Mouse (Mus musculus) kidney, adult 2 months (tissue): Measurements from ENCODE around the gene Rbpjl. TPM values are rescaled to one million over a fixed set of nuclear protein-coding genes. Genes with fewer than 3 reads are reported as not detected.

ENCODE experiments used
- DNase-seq: peaks from one replicate; pipeline ENCODE4 v3.0.0; 2021
- H3K27ac ChIP-seq: fragments of 200-500 bp; 2 replicates; pipeline ENCODE4 v1.5.1; 2012; ENCODE audit warnings: low read depth, low read length, control low read depth, inconsistent platforms; ENCODE audit not compliant: insufficient read depth
- H3K27me3 ChIP-seq: fragments of 200-500 bp; replicated peaks from 2 replicates; pipeline ENCODE4 v1.6.1; 2012; ENCODE audit warnings: mild to moderate bottlenecking, moderate library complexity, low read length, inconsistent platforms; ENCODE audit not compliant: control insufficient read depth, insufficient read depth
- H3K36me3 ChIP-seq: fragments of 200-500 bp; 2 replicates; pipeline ENCODE4 v1.6.1; 2012; ENCODE audit warnings: mild to moderate bottlenecking, moderate library complexity, low read length, inconsistent platforms; ENCODE audit not compliant: control insufficient read depth, insufficient read depth
- H3K4me1 ChIP-seq: fragments of 200-500 bp; 2 replicates; pipeline ENCODE4 v1.6.1; 2011; ENCODE audit warnings: low read length; ENCODE audit not compliant: control insufficient read depth, insufficient read depth
- H3K4me3 ChIP-seq: fragments of 200-500 bp; 2 replicates; pipeline ENCODE4 v1.5.1; 2011; ENCODE audit warnings: mild to moderate bottlenecking, low read depth, low read length, control low read depth; ENCODE audit not compliant: insufficient read depth
- CTCF ChIP-seq: fragments of 200-500 bp; conservative IDR thresholded peaks from 2 replicates; pipeline ENCODE4 v1.5.1; 2011; ENCODE audit warnings: low read depth, mild to moderate bottlenecking, control low read depth, low read length, moderate library complexity, mixed read lengths; ENCODE audit not compliant: insufficient read depth, insufficient read length
- POLR2A ChIP-seq: fragments of 200-500 bp; IDR thresholded peaks from one replicate; pipeline ENCODE4 v1.6.1; 2011; ENCODE audit warnings: low read depth, low read length, control low read depth
- WGBS: fragments of 180-500 bp; shearing (Covaris S2); methylation state at CpG from one replicate; pipeline ENCODE4 v1.1.7; 2018; 5-methylcytosine and 5-hydroxymethylcytosine counted together
- polyA plus RNA-seq: library from polyadenylated mRNA; depleted of rRNA; stranded (reverse); fragments of >200 nt; gene quantifications from 2 replicates; pipeline ENCODE4 v1.2.3, GENCODE M21; 2012

The Rbpjl gene
- polyA plus RNA-seq, 1 experiment, result not detected

DNA sequence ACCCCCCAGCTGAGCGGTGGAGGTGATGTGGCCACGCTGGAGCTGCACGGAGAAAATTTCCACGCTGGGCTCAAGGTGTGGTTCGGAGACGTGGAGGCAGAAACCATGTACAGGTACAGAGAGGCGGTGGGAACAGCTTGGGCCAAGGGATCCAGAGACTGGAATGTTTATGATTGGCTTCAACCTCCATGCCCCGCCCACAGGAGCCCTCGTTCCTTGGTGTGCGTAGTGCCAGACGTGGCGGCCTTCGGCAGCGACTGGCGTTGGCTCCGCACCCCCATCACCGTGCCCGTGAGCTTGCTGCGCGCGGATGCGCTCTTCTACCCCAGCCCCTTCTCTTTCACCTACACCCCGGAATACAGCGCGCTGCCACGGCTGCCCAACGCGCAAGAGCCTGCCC, 11.2 kb downstream of the Rbpjl start:
- WGBS, result 33% methylated on average over 28 of the region's 28 CpGs
- Histone ChIP-seq H3K4me3 (no peak overlapping the region), H3K27me3 (no peaks in the 10 kb centered on the region), H3K36me3 (no peaks in the 10 kb centered on the region), H3K27ac (no peak overlapping the region), H3K4me1 (peaks cover 5% of the 10 kb centered on the region; the same call in 1 of the 2 replicates)
- TF ChIP-seq POLR2A (no peak), CTCF (no peak)
- DNase-seq, result no peak

DNA sequence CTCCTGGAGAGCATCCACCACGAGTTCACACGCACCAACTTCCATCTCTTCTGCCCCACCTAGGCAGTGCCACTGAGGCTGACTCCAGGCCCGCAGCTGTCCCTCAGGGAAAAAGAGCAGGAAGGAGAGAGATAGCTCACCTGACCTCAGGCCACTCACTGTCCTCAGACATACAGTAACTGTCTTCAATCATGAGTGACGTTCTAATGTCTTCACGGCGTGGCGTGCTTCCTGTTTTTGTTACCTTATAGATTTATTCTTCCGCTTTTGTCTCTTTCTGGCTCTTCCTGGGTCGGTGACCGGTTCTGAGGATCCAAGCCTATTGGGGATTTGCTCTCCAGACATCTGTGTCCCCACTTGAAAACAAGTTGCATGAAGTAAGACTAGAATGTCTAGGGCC, 11.6 kb downstream of the Rbpjl start:
- DNase-seq, result no peak
- no peak for TF ChIP-seq CTCF
- TF ChIP-seq POLR2A, result no peak
- Histone ChIP-seq H3K27me3 (no peaks in the 10 kb centered on the region), H3K4me1 (peaks cover 5% of the 10 kb centered on the region; the same call in 1 of the 2 replicates), H3K36me3 (no peaks in the 10 kb centered on the region), H3K27ac (no peak overlapping the region), H3K4me3 (no peak overlapping the region)
- 68% methylated on average over 10 of the region's 10 CpGs for WGBS

DNA sequence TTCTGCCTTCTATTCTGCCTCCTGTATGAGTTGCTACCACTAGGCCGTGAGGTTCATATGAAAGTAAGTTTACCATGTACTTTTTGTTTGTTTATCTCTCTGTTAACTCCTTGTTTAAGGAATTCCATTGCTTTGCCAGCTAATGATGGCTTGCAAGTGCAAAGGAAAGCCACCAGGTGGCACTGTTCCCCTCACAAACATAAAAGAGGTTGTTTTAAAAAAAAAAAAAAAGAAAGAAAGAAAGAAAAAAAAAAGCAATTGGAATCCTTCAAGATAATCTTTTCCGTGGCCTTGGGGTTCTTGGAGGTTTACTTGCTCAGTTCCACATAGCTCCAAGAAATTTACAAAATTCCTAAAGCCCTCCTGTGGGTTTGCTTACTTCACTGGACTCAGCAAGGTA, 14.3 kb downstream of the Rbpjl start:
- peaks cover 14% of the 10 kb centered on the region; the same call in 1 of the 2 replicates for H3K4me1 ChIP-seq
- TF ChIP-seq CTCF (peak; percentile 59), POLR2A (no peak)
- no peaks in the 10 kb centered on the region for H3K36me3 ChIP-seq
- H3K27me3 ChIP-seq, result no peaks in the 10 kb centered on the region
- H3K4me3 ChIP-seq, result no peak overlapping the region
- H3K27ac ChIP-seq, result peak overlapping the region; percentile 61
- DNase-seq, result peak; percentile 33
- WGBS, result 1% methylated on average over 2 of the region's 2 CpGs

DNA sequence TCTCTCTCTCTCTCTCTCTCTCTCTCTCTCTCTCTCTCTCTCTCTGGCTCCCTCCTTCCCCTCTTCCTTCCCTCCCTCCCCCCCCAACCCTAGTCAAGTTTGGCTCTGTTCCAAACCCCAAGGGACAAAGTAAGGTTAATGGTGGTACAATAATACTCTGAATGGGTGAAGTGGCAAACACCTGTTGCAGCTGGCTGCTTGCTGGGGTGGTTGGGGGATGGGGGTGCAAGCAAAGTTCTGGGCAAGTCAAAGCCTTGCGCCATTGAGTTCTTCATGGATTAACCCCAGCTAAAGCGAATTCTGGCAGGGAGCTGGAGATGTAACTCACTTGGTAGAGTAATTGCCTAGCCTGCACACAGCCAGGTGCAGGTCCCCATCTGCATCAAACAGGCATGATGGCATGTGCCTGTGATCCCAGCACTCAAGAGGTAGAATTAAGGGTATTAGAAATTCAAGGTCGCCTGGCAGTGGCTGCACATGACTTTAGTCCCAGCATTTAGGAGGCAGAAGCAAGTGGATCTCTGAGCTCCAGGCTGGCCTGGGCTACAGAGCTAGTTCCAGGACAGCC, 15.5 kb downstream of the Rbpjl start:
- TF ChIP-seq CTCF (no peak), POLR2A (no peak)
- Histone ChIP-seq H3K4me1 (peaks cover 23% of the 10 kb centered on the region; the same call in 1 of the 2 replicates), H3K27me3 (no peaks in the 10 kb centered on the region), H3K27ac (peak overlapping the region; percentile 83), H3K36me3 (no peaks in the 10 kb centered on the region), H3K4me3 (no peak overlapping the region)
- peak; percentile 69 for DNase-seq
- 20% methylated on average over 3 of the region's 3 CpGs for WGBS

DNA sequence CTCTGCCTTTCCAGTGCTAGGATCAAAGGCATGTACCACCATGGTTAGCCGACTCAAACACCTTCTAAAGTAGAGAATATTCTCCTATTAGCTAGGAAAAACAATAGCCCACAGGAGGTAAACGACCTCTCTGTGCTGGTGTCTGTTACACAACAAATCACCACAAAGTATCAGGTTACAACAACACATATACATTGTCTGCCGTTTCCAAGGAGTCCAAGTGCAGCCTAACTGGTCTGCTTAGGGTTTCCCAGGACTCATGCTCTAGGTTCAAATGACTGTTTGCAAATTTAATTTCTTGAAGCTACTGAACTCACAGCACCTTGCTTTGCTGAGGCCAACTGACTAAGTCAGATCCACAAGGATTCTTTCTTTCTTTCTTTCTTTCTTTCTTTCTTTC, 16.5 kb downstream of the Rbpjl start:
- no peak overlapping the region for H3K4me3 ChIP-seq
- 9% methylated on average over 3 of the region's 3 CpGs for WGBS
- H3K27me3 ChIP-seq, result no peaks in the 10 kb centered on the region
- peaks cover 6% of the 10 kb centered on the region for H3K36me3 ChIP-seq
- DNase-seq, result no peak
- H3K4me1 ChIP-seq, result peaks cover 23% of the 10 kb centered on the region; the same call in 1 of the 2 replicates
- TF ChIP-seq POLR2A (no peak), CTCF (no peak)
- H3K27ac ChIP-seq, result no peak overlapping the region

DNA sequence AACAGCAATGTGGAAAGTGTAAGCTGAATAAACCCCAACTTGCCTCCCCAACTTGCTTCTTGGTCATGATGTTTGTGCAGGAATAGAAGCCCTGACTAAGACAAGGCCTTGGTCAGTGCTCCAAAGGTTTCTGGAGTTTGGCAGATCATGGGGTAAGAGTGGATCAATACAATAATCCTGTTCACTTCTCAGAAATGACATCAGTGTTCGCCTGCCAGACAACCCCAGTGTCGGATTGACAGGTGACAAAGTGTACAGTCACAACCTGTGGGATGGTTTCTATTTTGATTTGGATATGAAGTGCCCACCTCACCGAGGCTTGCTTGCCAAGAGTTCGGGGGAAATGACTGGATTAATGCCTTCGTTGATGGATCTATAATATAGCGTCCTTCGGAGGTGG, 18.4 kb downstream of the Rbpjl start:
- no peaks in the 10 kb centered on the region for H3K27me3 ChIP-seq
- 78% methylated on average over 7 of the region's 7 CpGs for WGBS
- no peak overlapping the region for H3K4me3 ChIP-seq
- no peak for TF ChIP-seq CTCF
- TF ChIP-seq POLR2A, result no peak
- peaks cover 12% of the 10 kb centered on the region for H3K36me3 ChIP-seq
- H3K27ac ChIP-seq, result 0 out of 2 replicates have a peak overlapping the region, but pooled peaks have one; percentile 77
- peaks cover 28% of the 10 kb centered on the region for H3K4me1 ChIP-seq
- DNase-seq, result no peak

DNA sequence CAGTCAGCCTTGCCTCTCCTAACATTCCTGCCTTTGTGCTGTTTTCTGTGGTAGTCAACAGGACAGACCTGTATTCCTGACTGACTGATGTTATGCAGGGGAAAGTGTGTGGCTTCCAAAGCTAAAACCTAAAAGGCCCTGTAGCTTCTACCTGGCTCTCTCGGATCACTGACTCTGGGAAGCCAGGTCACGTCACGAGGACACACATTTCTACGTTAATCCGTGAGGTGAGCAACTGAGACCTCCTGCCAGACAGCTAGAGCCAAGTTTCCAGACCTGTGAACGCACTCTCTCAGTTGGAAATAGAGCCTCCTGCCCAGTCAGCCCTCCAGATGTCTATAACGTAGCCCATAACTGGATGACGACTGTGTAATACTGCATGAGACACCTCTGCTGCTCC, 19.0 kb downstream of the Rbpjl start:
- no peaks in the 10 kb centered on the region for H3K27me3 ChIP-seq
- 42% methylated on average over 8 of the region's 8 CpGs for WGBS
- TF ChIP-seq POLR2A (no peak), CTCF (no peak)
- H3K36me3 ChIP-seq, result peaks cover 12% of the 10 kb centered on the region
- H3K4me1 ChIP-seq, result peaks cover 30% of the 10 kb centered on the region
- peak overlapping the region; percentile 77 for H3K27ac ChIP-seq
- H3K4me3 ChIP-seq, result no peak overlapping the region
- peak; percentile 85 for DNase-seq
